Mouse (Mus musculus) E14TG2a.4 (cell line): ENCODE data around the gene Chek2.
"Not testable (repeated sequence)": the region's sequence is repeated elsewhere in the genome, so short reads cannot be mapped to it uniquely, and the experiment has no call there.

Experiments
- H3K27me3 ChIP-seq: 2 replicates; pipeline ENCODE4 v1.6.1; 2014; ENCODE audit warnings: low read length, control low read depth; ENCODE audit not compliant: insufficient read depth
- H3K36me3 ChIP-seq: 2 replicates; pipeline ENCODE4 v1.6.1; 2014; ENCODE audit warnings: low read length, control low read depth; ENCODE audit not compliant: insufficient read depth
- H3K4me1 ChIP-seq: replicated peaks from 2 replicates; pipeline ENCODE4 v1.6.1; 2014; ENCODE audit warnings: low read depth, low read length, control low read depth
- H3K4me3 ChIP-seq: replicated peaks from 2 replicates; pipeline ENCODE4 v1.5.1; 2014; ENCODE audit warnings: mild to moderate bottlenecking, low read length
- H3K9me3 ChIP-seq: 2 replicates; pipeline ENCODE4 v1.6.1; 2014; ENCODE audit warnings: low read length, control low read depth
- CTCF ChIP-seq: conservative IDR thresholded peaks from 2 replicates; pipeline ENCODE4 v1.5.1; 2014; ENCODE audit warnings: low read length
- NANOG ChIP-seq: IDR thresholded peaks from 2 replicates; pipeline ENCODE4 v1.6.1; 2014; ENCODE audit warnings: borderline replicate concordance, low read length, mixed read lengths
- POU5F1 ChIP-seq: IDR thresholded peaks from 2 replicates; pipeline ENCODE4 v1.6.1; 2014; ENCODE audit warnings: low read length, borderline replicate concordance

The Chek2 gene

DNA sequence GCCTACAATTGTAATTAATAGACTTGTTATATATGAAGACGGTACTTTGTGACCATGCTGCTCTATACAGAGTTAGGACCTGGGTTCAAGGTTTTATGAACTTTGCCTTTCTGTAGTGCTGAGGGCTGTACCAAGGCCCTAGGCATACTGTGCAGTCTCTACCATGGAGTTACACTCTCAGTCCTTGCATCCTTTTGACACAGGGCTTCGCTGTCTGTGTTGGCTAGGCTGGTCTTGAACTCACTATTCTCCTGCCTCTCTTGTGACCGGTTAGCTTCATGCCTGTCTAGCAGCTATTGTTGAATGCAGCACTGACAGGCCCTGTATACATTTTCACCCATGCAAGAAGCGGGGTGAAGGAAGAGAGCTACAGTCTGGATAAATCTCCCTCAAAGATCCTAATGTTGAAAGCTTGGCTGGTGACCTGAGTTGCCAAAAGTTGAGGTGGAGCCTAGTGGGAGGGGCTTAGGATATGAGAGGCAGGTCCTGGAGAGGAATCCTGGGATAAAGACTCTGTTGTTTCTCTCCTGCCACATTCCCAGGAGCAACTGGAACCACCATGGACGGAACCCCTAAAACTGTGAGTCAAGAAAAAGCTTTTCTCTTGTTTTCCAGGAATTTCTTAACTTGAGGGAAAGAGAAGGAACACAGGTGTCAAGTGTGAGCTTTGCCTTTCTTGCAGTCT, 8.6 kb upstream of the Chek2 start:
- no peak overlapping the region for H3K4me3 ChIP-seq
- H3K27me3 ChIP-seq = no peaks in the 10 kb centered on the region
- H3K9me3 ChIP-seq = no peaks in the 10 kb centered on the region
- TF ChIP-seq POU5F1 = no peak
- TF ChIP-seq NANOG = no peak
- no peak for TF ChIP-seq CTCF
- peaks cover 17% of the 10 kb centered on the region for H3K4me1 ChIP-seq
- H3K36me3 ChIP-seq = peaks cover 23% of the 10 kb centered on the region

DNA sequence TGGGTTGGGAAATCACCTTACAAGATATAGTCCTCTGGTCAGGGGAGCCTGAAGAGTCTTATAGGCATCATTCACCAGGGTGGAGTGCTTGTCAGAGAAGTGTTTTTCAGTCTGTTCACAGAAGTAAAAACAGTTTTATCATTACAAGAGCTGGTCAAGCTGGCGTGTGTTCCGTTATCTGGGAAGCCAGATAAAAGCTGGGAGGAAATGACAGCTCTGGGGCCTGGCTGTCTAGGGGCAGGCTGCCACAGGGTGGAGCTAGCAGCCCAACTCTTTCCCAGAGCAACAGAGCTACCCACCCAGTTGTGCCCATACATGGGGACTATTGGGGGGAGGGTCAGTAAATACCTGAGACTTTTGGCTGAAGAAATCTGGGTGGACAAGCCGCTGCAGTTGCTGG, 3.8 kb upstream of the Chek2 start:
- peaks cover 24% of the 10 kb centered on the region for H3K36me3 ChIP-seq
- TF ChIP-seq CTCF (peak; percentile 30), POU5F1 (no peak), NANOG (no peak)
- H3K4me3 ChIP-seq = no peak overlapping the region

DNA sequence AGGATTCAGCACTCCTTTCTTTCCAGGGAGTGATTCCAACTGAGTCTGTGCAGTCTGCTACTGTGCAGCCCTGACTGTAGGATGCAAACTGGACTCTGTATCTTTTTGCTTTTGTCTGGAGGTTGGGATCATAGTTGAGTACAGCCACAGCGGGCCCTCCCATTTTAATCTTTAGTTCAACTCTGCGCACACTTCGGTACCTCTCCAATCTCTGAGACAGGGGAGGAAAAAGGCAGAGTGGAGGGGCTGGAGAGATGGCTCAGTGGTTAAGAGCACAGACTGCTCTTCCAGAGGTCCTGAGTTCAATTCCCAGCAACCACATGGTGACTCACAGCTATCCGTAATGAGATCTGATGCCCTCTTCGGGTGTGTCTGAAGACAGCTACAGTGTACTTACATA, 1.8 kb upstream of the Chek2 start:
- not testable (repeated sequence) for H3K27me3 ChIP-seq, H3K4me3 ChIP-seq, H3K9me3 ChIP-seq
- Histone ChIP-seq H3K36me3 (peaks cover 40% of the 10 kb centered on the region), H3K4me1 (peaks cover 40% of the 10 kb centered on the region)

More for the DNA sequence above, 3.8 kb upstream of the Chek2 start:
- H3K27me3 ChIP-seq = no peaks in the 10 kb centered on the region
- H3K9me3 ChIP-seq = no peaks in the 10 kb centered on the region
- peaks cover 32% of the 10 kb centered on the region for H3K4me1 ChIP-seq

DNA sequence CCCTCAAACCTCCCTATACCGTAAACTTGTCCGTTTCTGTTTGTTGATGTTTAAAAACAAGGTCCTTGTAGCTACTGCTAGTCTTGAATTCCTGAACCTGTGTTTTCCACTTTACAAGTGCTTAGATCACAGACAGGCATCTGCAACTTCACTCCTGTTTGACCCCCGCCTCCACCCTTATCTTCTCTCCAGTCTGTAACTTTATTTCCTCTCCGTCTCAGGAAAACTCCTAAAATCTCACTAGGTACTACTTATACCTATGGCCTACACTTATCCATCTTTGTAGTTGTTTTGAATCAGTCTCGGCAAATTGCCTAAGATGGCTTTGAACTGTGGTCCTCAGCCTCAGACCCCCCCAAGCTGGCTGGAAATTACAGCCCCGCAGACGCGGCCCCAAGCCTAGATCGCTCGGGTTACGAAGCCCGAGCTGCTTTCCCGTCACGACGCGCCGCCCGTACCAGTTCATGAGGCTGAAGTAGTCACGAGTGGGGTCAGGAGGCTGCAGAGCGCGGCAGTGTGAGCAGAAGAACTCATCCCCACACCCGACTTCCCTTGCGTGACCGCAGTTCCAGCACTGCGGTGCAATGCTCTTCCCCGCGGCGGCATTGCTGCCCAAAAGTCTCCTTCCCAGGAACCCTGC, 621 bp upstream of the Chek2 start:
- Histone ChIP-seq H3K9me3 (no peaks in the 10 kb centered on the region), H3K36me3 (peaks cover 34% of the 10 kb centered on the region), H3K4me3 (peak overlapping the region; percentile 90), H3K4me1 (peaks cover 40% of the 10 kb centered on the region), H3K27me3 (no peaks in the 10 kb centered on the region)
- TF ChIP-seq NANOG (no peak), CTCF (no peak), POU5F1 (no peak)

DNA sequence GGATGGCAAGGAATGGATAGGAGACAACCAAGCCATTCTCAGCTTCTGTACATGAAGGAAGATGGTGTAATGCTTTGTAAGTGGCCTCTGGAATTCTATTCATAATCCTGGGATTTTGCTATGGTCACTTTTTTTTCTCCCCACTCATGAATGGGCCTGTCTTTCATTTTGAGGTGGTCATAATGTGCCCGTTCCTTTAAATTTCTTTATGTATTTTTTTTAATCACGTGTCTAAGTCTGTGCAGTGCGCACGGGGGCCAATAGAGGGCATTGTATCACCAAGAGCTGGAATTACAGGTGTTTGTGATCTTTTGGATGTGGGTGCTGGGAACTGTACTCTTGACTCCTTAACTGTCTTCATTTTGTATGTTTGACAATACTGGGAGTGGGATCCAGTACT, 686 bp downstream of the Chek2 start:
- H3K36me3 ChIP-seq = peaks cover 25% of the 10 kb centered on the region
- no peaks in the 10 kb centered on the region for H3K27me3 ChIP-seq
- peak; percentile 82 for TF ChIP-seq CTCF
- TF ChIP-seq NANOG = no peak
- TF ChIP-seq POU5F1 = no peak
- peak overlapping the region; percentile 90 for H3K4me3 ChIP-seq
- no peaks in the 10 kb centered on the region for H3K9me3 ChIP-seq
- H3K4me1 ChIP-seq = peaks cover 38% of the 10 kb centered on the region

DNA sequence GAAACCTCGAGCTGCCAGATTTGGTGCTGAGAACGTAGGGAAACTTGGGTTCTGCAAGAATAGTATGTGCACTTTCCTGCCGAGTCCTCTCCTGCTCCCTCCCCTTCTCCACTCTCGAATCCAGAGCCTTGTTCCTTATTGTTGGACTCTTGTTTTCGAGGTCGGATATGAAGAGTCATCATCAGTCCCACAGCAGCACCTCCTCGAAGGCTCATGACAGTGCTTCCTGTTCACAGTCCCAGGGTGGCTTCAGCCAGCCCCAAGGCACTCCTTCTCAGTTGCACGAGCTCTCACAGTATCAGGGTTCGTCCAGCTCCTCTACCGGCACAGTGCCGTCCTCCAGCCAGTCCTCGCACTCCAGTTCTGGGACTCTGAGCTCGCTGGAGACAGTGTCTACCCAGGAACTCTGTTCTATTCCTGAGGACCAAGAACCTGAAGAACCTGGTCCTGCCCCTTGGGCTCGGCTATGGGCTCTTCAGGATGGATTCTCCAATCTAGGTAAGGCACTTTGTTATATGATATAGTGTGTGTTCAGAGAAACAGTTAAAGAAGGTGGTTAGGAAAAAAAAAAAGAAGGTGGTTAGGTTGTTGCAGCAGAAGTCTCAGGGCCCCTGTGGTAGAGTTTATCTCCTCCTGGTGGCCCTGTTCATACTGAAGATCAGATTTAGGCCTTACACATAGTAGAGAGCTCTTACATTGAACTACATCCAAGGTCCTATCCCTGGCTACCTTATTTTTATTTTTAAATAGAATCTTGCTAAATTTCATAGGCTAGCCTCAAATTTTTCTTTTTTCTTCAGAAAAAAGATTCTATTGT, 1.5 kb downstream of the Chek2 start:
- Histone ChIP-seq H3K9me3 (no peaks in the 10 kb centered on the region), H3K36me3 (peaks cover 25% of the 10 kb centered on the region), H3K4me3 (peak overlapping the region; percentile 90), H3K4me1 (peaks cover 30% of the 10 kb centered on the region), H3K27me3 (no peaks in the 10 kb centered on the region)
- TF ChIP-seq CTCF (no peak), NANOG (no peak), POU5F1 (no peak)

DNA sequence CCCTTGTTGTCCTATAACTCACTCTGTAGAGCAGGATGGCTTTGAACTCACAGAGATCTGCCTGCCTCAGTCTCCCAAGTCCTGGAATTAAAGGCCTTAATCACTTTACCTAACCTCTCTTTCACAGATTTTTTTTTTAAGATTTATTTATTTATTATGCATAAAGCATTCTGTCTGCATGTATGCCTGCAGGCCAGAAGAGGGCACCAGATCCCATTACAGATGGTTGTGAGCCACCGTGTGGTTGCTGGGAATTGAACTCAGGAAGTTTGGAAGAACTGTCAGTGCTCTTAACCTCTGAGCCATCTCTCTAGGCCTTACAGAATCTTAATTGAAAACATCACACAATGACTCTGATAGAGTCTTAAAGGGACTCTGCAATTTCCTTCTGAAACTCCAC, 13.2 kb downstream of the Chek2 start:
- H3K4me3 ChIP-seq = no peak overlapping the region
- TF ChIP-seq POU5F1 (no peak), CTCF (peak; percentile 52)
- no peaks in the 10 kb centered on the region for H3K9me3 ChIP-seq
- no peaks in the 10 kb centered on the region for H3K27me3 ChIP-seq
- peaks cover 5% of the 10 kb centered on the region; the same call in 1 of the 2 replicates for H3K4me1 ChIP-seq
- peaks cover 98% of the 10 kb centered on the region for H3K36me3 ChIP-seq

DNA sequence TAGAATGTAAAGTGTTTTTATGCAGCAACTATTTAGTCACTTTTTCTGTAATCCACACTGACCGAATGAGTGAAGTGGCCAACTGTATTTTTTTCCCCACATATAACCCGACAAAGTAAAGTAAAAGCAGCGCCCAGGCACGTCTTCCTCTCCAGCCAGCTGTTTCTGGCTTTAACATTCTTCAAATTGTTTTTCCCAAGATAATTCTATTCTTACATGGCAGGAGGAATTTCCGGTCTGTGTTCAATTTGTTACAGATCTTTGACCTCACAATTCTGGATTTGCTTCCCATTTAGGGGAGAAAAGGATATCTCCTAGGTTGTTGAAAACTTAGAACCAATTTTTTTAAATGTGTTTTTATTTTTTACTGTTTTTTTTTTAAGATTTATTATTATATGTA, 17.3 kb downstream of the Chek2 start:
- Histone ChIP-seq H3K4me1 (peaks cover 26% of the 10 kb centered on the region), H3K4me3 (no peak overlapping the region), H3K36me3 (peaks cover 100% of the 10 kb centered on the region), H3K27me3 (no peaks in the 10 kb centered on the region), H3K9me3 (no peaks in the 10 kb centered on the region)
- TF ChIP-seq CTCF (no peak), NANOG (no peak), POU5F1 (no peak)
